Mouse (Mus musculus) kidney, embryonic 16.5 days (tissue): ENCODE data around the gene Tmem170b. TPM values are rescaled to one million over a fixed set of nuclear protein-coding genes. Genes with fewer than 3 reads are reported as not detected.
A peak's percentile ranks its signal among the peaks of the same experiment; 100 is the strongest.

Source experiments
- ATAC-seq: fragments of 200-750 bp; cut with Nextera tagmentation; 2 replicates; pipeline ENCODE4 v1.8.0; 2017; ENCODE audit warnings: moderate TSS enrichment; ENCODE audit not compliant: low FRiP score, low TSS enrichment
- H3K27ac ChIP-seq: fragments of 300-500 bp; sonication (generic); 2 replicates; pipeline ENCODE4 v1.5.1; 2014; ENCODE audit warnings: low read length
- H3K27me3 ChIP-seq: fragments of 300-500 bp; sonication (generic); 2 replicates; pipeline ENCODE4 v1.6.1; 2014; ENCODE audit warnings: low read length, control low read depth, mixed read lengths; ENCODE audit not compliant: insufficient read depth
- H3K36me3 ChIP-seq: fragments of 300-500 bp; sonication (generic); 2 replicates; pipeline ENCODE4 v1.6.1; 2014; ENCODE audit warnings: low read length, control low read depth, mixed read lengths; ENCODE audit not compliant: insufficient read depth
- H3K4me1 ChIP-seq: fragments of 300-500 bp; sonication (generic); 2 replicates; pipeline ENCODE4 v1.6.1; 2014; ENCODE audit warnings: low read length, control low read depth, mixed read lengths; ENCODE audit not compliant: insufficient read depth
- H3K4me2 ChIP-seq: fragments of 300-500 bp; sonication (generic); replicated peaks from 2 replicates; pipeline ENCODE4 v1.6.1; 2014; ENCODE audit warnings: low read depth, low read length
- H3K4me3 ChIP-seq: fragments of 300-500 bp; sonication (generic); 2 replicates; pipeline ENCODE4 v1.5.1; 2014; ENCODE audit warnings: mild to moderate bottlenecking, low read length
- H3K9ac ChIP-seq: fragments of 300-500 bp; sonication (generic); replicated peaks from 2 replicates; pipeline ENCODE4 v1.6.1; 2014; ENCODE audit warnings: low read length
- H3K9me3 ChIP-seq: fragments of 300-500 bp; sonication (generic); 2 replicates; pipeline ENCODE4 v1.6.1; 2016; ENCODE audit warnings: low read length, control low read depth
- WGBS: fragments of 180-500 bp; shearing (Covaris S2); extraction: QIAGEN DNeasy Blood & Tissue Kit; methylation state at CpG from one replicate; pipeline ENCODE4 v1.1.7; 2014; 5-methylcytosine and 5-hydroxymethylcytosine counted together
- polyA plus RNA-seq: library from polyadenylated mRNA; unstranded; fragments of >200 nt; fragmentation: Nextera tagmentation; extraction: Ambion mirVana; gene quantifications from 2 replicates; pipeline ENCODE4 v1.2.1, GENCODE M21; 2015

Gene Tmem170b
- polyA plus RNA-seq, 1 experiment from 2014 or later, result 9.0 TPM

- ATAC-seq, result no peak
- Histone ChIP-seq H3K4me3 (no peak overlapping the region), H3K4me1 (peaks cover 4% of the 10 kb centered on the region; the same call in 1 of the 2 replicates), H3K9ac (no peak overlapping the region), H3K4me2 (no peak overlapping the region), H3K27me3 (no peaks in the 10 kb centered on the region), H3K27ac (no peak overlapping the region), H3K9me3 (no peaks in the 10 kb centered on the region), H3K36me3 (no peaks in the 10 kb centered on the region)
- 84% methylated on average over 7 of the region's 7 CpGs for WGBS
These were observed 21.9 kb upstream of the Tmem170b start for GRCm38 (mm10) chr13:41583666-41584357.

GRCm38 (mm10) chr13:41584358-41584680 lies 21.4 kb upstream of the Tmem170b start:
- H3K4me3 ChIP-seq, result no peak overlapping the region
- H3K36me3 ChIP-seq, result no peaks in the 10 kb centered on the region
- peaks cover 4% of the 10 kb centered on the region; the same call in 1 of the 2 replicates for H3K4me1 ChIP-seq
- ATAC-seq, result no peak
- H3K9me3 ChIP-seq, result no peaks in the 10 kb centered on the region
- H3K27ac ChIP-seq, result no peak overlapping the region
- H3K27me3 ChIP-seq, result no peaks in the 10 kb centered on the region
- no peak overlapping the region for H3K9ac ChIP-seq
- no peak overlapping the region for H3K4me2 ChIP-seq
- WGBS, result 82% methylated on average over 3 of the region's 3 CpGs

GRCm38 (mm10) chr13:41584896-41585295 lies 20.8 kb upstream of the Tmem170b start:
- Histone ChIP-seq H3K9ac (no peak overlapping the region), H3K36me3 (no peaks in the 10 kb centered on the region), H3K4me1 (peaks cover 4% of the 10 kb centered on the region; the same call in 1 of the 2 replicates), H3K4me3 (no peak overlapping the region), H3K27ac (no peak overlapping the region), H3K4me2 (no peak overlapping the region), H3K9me3 (no peaks in the 10 kb centered on the region), H3K27me3 (no peaks in the 10 kb centered on the region)
- ATAC-seq, result no peak
- whole genome bisulfite sequencing, result 66% methylated on average over 4 of the region's 4 CpGs

- Histone ChIP-seq H3K4me1 (no peaks in the 10 kb centered on the region), H3K27ac (no peak overlapping the region), H3K4me2 (no peak overlapping the region), H3K9ac (no peak overlapping the region), H3K27me3 (no peaks in the 10 kb centered on the region), H3K4me3 (no peak overlapping the region), H3K36me3 (no peaks in the 10 kb centered on the region), H3K9me3 (no peaks in the 10 kb centered on the region)
- 63% methylated on average over 2 of the region's 2 CpGs for WGBS
- ATAC-seq, result no peak
These were observed 9.0 kb upstream of the Tmem170b start for GRCm38 (mm10) chr13:41596678-41597077.

GRCm38 (mm10) chr13:41599977-41600376 lies 5.7 kb upstream of the Tmem170b start:
- no peaks in the 10 kb centered on the region for H3K36me3 ChIP-seq
- H3K4me3 ChIP-seq, result no peak overlapping the region
- H3K9me3 ChIP-seq, result no peaks in the 10 kb centered on the region
- no peak overlapping the region for H3K9ac ChIP-seq
- H3K27ac ChIP-seq, result no peak overlapping the region
- no peaks in the 10 kb centered on the region for H3K27me3 ChIP-seq
- no peak overlapping the region for H3K4me2 ChIP-seq
- WGBS, result 61% methylated on average over 4 of the region's 4 CpGs
- no peak for ATAC-seq
- H3K4me1 ChIP-seq, result peaks cover 4% of the 10 kb centered on the region

GRCm38 (mm10) chr13:41601056-41601455 lies 4.7 kb upstream of the Tmem170b start:
- ATAC-seq, result no peak
- Histone ChIP-seq H3K27ac (no peak overlapping the region), H3K27me3 (no peaks in the 10 kb centered on the region), H3K4me2 (no peak overlapping the region), H3K9ac (no peak overlapping the region), H3K4me1 (peaks cover 5% of the 10 kb centered on the region), H3K9me3 (no peaks in the 10 kb centered on the region), H3K36me3 (no peaks in the 10 kb centered on the region), H3K4me3 (no peak overlapping the region)
- 91% methylated on average over 3 of the region's 3 CpGs for WGBS

GRCm38 (mm10) chr13:41603921-41604466 lies 1.7 kb upstream of the Tmem170b start:
- no peak overlapping the region for H3K4me3 ChIP-seq
- no peak overlapping the region for H3K27ac ChIP-seq
- H3K4me2 ChIP-seq, result no peak overlapping the region
- H3K9me3 ChIP-seq, result no peaks in the 10 kb centered on the region
- no peaks in the 10 kb centered on the region for H3K36me3 ChIP-seq
- no peaks in the 10 kb centered on the region for H3K27me3 ChIP-seq
- whole genome bisulfite sequencing, result 67% methylated on average over 5 of the region's 5 CpGs
- no peak for ATAC-seq
- no peak overlapping the region for H3K9ac ChIP-seq
- peaks cover 12% of the 10 kb centered on the region for H3K4me1 ChIP-seq

- Histone ChIP-seq H3K27me3 (no peaks in the 10 kb centered on the region), H3K36me3 (no peaks in the 10 kb centered on the region), H3K4me1 (peaks cover 12% of the 10 kb centered on the region), H3K27ac (peak overlapping the region; percentile 68; the same call in 1 of the 2 replicates), H3K9me3 (no peaks in the 10 kb centered on the region), H3K4me3 (peak overlapping the region; percentile 88), H3K4me2 (peak overlapping the region; percentile 75), H3K9ac (peak overlapping the region; percentile 95)
- ATAC-seq, result peak; percentile 29
- 2% methylated on average over 46 of the region's 67 CpGs for WGBS
These were observed 634 bp downstream of the Tmem170b start for GRCm38 (mm10) chr13:41606081-41607000.

GRCm38 (mm10) chr13:41607589-41607988 lies 1.9 kb downstream of the Tmem170b start:
- no peak overlapping the region for H3K4me2 ChIP-seq
- H3K9ac ChIP-seq, result peak overlapping the region; percentile 44; the same call in 1 of the 2 replicates
- H3K9me3 ChIP-seq, result no peaks in the 10 kb centered on the region
- peaks cover 12% of the 10 kb centered on the region for H3K4me1 ChIP-seq
- H3K27ac ChIP-seq, result no peak overlapping the region
- H3K27me3 ChIP-seq, result no peaks in the 10 kb centered on the region
- no peaks in the 10 kb centered on the region for H3K36me3 ChIP-seq
- ATAC-seq, result no peak
- 75% methylated on average over 3 of the region's 3 CpGs for WGBS
- 0 out of 2 replicates have a peak overlapping the region, but pooled peaks have one; percentile 6 for H3K4me3 ChIP-seq
